Mouse (Mus musculus): ENCODE results near the gene Itga2b. TPM values are rescaled to one million over a fixed set of nuclear protein-coding genes. Genes with fewer than 3 reads are reported as not detected.
A peak's percentile ranks its signal among the peaks of the same experiment; 100 is the strongest.

Itga2b gene
- 2.9 and 3.8 TPM in 2 replicates for polyA plus RNA-seq (2015; fragmentation: Nextera tagmentation; extraction: Ambion mirVana)

- peaks cover 6% of the 10 kb centered on the region; the same call in 1 of the 2 replicates for H3K36me3 ChIP-seq (ENCODE audit: poor library complexity, severe bottlenecking)
- H3K4me2 ChIP-seq = no peak within 1 kb of the TSS
- peaks cover 27% of the 10 kb centered on the region for H3K4me1 ChIP-seq
- WGBS = 71% methylated on average over 11 of the region's 11 CpGs
- no peak for ATAC-seq
- peaks cover under 1% of the 10 kb centered on the region; the same call in 1 of the 2 replicates for H3K27me3 ChIP-seq
- H3K9me3 ChIP-seq (replicated peaks) = no peaks in the 10 kb centered on the region
- no peak within 1 kb of the TSS for H3K27ac ChIP-seq
- H3K9ac ChIP-seq = no peak within 1 kb of the TSS
- no peak within 1 kb of the TSS for H3K4me3 ChIP-seq
Observed at GRCm38 (mm10) chr11:102469648-102470357, at the start of gene Itga2b. Itga2b (minus strand) TSS chr11:102470122.

DNA sequence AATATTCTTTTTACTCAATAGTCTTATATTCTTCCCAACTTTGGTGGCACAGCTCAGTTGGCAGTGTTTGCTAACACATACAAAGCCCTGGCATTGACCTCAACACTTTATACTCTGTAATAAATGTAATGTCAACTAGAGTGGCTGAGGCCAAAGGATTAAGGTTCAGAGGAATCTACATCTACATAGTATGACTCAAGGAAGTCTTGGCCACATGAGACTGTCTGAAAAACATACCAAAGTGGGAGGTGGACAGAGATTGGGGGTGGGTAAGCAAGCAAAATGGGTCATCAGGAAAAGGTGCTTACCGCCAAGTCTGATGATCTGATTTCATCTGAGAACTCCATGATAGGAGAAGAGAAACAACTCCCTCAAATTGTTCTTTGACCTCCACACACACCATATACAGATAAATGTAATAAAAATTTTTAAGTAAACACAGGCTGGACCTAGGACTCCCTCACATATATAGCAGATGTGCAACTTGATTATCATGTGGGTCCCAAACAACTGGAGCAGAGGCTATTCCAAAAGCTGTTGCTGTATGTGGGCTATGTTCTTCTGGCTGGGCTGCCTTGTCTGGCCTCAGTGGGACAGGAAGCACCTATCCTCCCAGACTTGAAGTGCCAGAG lies 45.0 kb upstream of the Itga2b start:
- no peaks in the 10 kb centered on the region for H3K9me3 ChIP-seq (replicated peaks)
- H3K27me3 ChIP-seq = no peaks in the 10 kb centered on the region
- ATAC-seq = no peak
- no peak overlapping the region for H3K27ac ChIP-seq
- peaks cover 12% of the 10 kb centered on the region for H3K36me3 ChIP-seq (ENCODE audit: poor library complexity, severe bottlenecking)
- 94% methylated on average over 1 of the region's 1 CpGs for WGBS
- no peak overlapping the region for H3K4me2 ChIP-seq
- peaks cover 5% of the 10 kb centered on the region; the same call in 1 of the 2 replicates for H3K4me1 ChIP-seq
- no peak overlapping the region for H3K4me3 ChIP-seq
- H3K9ac ChIP-seq = no peak overlapping the region

DNA sequence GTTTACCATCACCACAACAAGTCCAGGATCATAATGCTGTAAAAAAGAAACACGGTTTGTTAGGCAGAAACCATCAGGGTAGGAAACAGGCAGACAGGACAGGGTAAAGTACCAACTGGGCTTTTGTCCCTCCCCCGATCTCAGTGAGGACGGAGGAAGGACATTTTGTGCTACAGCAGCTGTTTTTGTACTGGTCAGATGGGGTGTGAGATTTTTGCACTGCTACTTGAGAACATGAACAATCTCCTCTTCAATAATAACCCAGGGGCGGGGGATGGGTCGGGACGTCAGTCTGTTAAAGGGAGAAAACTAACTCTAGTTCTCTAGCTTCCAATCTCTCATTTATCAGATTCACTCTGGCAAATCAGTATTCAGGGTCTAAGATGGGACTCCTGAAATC lies 40.3 kb upstream of the Itga2b start:
- H3K27ac ChIP-seq = no peak overlapping the region
- WGBS = 65% methylated on average over 6 of the region's 6 CpGs
- H3K9ac ChIP-seq = no peak overlapping the region
- H3K4me2 ChIP-seq = no peak overlapping the region
- H3K4me1 ChIP-seq = peaks cover 5% of the 10 kb centered on the region; the same call in 1 of the 2 replicates
- no peak overlapping the region for H3K4me3 ChIP-seq
- peaks cover 14% of the 10 kb centered on the region for H3K36me3 ChIP-seq (ENCODE audit: poor library complexity, severe bottlenecking)
- no peaks in the 10 kb centered on the region for H3K27me3 ChIP-seq
- ATAC-seq = no peak
- no peaks in the 10 kb centered on the region for H3K9me3 ChIP-seq (replicated peaks)

DNA sequence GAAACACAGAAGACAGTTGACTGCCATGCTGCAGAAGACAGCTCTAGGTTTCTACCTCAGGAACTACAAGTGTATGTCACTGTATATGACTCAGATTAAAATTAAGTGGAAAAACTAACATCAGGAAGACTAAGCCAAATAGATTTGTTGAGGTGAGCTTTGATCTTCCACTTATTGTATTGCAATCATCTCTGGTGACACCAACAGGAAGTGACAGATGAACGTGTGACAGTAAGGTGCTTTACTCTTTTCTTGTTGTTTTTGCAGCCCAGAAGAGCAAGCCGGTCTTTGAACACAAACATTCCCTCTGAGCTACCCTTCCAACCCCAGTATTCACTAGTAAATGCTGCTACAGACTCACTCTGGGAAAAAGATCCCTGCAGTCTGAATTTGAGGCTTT lies 26.8 kb upstream of the Itga2b start:
- ATAC-seq = no peak
- Histone ChIP-seq H3K9ac (no peak overlapping the region), H3K4me1 (no peaks in the 10 kb centered on the region), H3K27me3 (no peaks in the 10 kb centered on the region), H3K27ac (no peak overlapping the region), H3K4me2 (no peak overlapping the region), H3K4me3 (no peak overlapping the region), H3K36me3 (ENCODE audit: poor library complexity, severe bottlenecking) (peaks cover 69% of the 10 kb centered on the region), H3K9me3 (replicated peaks) (no peaks in the 10 kb centered on the region)
- 87% methylated on average over 2 of the region's 2 CpGs for WGBS

DNA sequence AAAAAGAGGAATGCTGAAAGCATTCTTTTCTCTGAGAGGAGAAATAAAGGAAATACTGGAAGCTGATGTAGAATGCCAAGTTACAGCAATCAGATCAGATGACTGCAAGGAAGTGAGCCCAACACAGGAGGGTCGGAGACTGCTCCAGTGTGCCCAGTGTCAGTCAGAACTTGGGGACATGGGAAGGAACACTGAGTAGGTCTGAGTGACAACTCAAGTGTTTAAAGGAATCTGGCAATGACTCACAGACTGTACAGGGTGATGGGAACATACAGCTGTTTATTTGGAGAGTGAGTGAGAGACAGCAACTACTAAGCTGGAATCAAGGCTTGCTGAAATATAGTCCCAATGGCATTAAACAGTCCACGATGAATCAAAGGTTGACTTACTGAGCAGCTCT lies 26.3 kb upstream of the Itga2b start:
- ATAC-seq = no peak
- Histone ChIP-seq H3K27me3 (no peaks in the 10 kb centered on the region), H3K36me3 (ENCODE audit: poor library complexity, severe bottlenecking) (peaks cover 69% of the 10 kb centered on the region), H3K4me1 (no peaks in the 10 kb centered on the region), H3K27ac (no peak overlapping the region), H3K4me2 (no peak overlapping the region), H3K4me3 (no peak overlapping the region), H3K9me3 (replicated peaks) (no peaks in the 10 kb centered on the region), H3K9ac (no peak overlapping the region)
- 94% methylated on average over 2 of the region's 2 CpGs for WGBS

- Histone ChIP-seq H3K4me1 (no peaks in the 10 kb centered on the region), H3K4me2 (no peak overlapping the region)
- WGBS = 94% methylated on average over 5 of the region's 5 CpGs
Observed at GRCm38 (mm10) chr11:102495742-102496141, 25.8 kb upstream of the Itga2b start.

DNA sequence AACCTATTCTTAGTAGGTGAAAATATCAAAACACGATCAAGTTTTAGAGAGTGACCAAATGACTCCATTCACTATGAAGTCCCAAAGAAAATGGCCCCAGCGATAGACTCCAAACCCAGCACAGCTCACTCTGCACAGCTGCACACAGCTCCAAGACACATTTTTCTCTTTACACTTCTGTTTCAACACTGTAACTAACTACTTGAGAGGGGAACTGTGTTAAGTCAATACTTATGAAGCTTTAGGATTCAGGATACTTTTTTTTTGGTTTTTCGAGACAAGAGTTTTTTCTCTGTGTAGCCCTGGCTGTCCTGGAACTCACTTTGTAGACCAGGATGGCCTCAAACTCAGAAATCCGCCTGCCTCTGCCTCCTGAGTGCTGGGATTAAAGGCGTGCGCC lies 25.2 kb upstream of the Itga2b start:
- WGBS = 95% methylated on average over 6 of the region's 6 CpGs
- ATAC-seq = no peak
- peaks cover 64% of the 10 kb centered on the region for H3K36me3 ChIP-seq (ENCODE audit: poor library complexity, severe bottlenecking)

More at GRCm38 (mm10) chr11:102495742-102496141, 25.8 kb upstream of the Itga2b start:
- no peaks in the 10 kb centered on the region for H3K9me3 ChIP-seq (replicated peaks)
- H3K9ac ChIP-seq = no peak overlapping the region
- no peak overlapping the region for H3K4me3 ChIP-seq
- peaks cover 67% of the 10 kb centered on the region for H3K36me3 ChIP-seq (ENCODE audit: poor library complexity, severe bottlenecking)
- H3K27ac ChIP-seq = no peak overlapping the region
- ATAC-seq = no peak
- H3K27me3 ChIP-seq = no peaks in the 10 kb centered on the region

DNA sequence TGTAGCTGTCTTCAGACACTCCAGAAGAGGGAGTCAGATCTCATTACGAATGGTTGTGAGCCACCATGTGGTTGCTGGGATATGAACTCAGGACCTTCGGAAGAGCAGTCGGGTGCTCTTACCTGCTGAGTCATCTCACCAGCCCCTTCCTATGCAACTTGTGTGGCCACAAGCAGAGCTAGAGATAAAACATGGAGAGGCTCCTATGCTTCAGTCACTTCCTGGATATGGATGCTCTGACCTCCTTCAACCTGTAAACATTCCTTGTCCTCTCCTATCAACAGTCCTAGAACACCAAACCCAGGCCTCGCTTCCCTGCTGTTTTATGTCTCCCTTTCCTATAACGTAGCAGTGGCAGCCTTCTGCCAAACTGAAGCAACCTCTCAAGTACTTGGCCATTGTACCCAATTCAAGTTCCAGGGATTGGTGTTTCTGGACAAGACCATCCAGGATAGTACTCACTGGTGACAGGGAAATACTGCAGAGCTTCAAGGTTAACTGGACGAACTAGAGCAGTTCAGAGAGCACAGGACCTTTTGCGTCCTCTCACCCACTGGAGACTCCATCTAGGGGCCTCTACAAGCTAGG lies 24.2 kb upstream of the Itga2b start:
- Histone ChIP-seq H3K27me3 (no peaks in the 10 kb centered on the region), H3K4me1 (no peaks in the 10 kb centered on the region), H3K4me2 (no peak overlapping the region), H3K9me3 (replicated peaks) (no peaks in the 10 kb centered on the region), H3K4me3 (no peak overlapping the region), H3K9ac (no peak overlapping the region), H3K27ac (no peak overlapping the region), H3K36me3 (ENCODE audit: poor library complexity, severe bottlenecking) (peaks cover 55% of the 10 kb centered on the region)
- WGBS = 94% methylated on average over 7 of the region's 7 CpGs
- no peak for ATAC-seq

More for the DNA sequence above, 25.2 kb upstream of the Itga2b start:
- Histone ChIP-seq H3K27me3 (no peaks in the 10 kb centered on the region), H3K27ac (no peak overlapping the region), H3K4me2 (no peak overlapping the region), H3K4me3 (no peak overlapping the region), H3K9ac (no peak overlapping the region), H3K9me3 (replicated peaks) (no peaks in the 10 kb centered on the region), H3K4me1 (no peaks in the 10 kb centered on the region)

- 91% methylated on average over 2 of the region's 2 CpGs for WGBS
Observed at GRCm38 (mm10) chr11:102493241-102493640, 23.3 kb upstream of the Itga2b start.

DNA sequence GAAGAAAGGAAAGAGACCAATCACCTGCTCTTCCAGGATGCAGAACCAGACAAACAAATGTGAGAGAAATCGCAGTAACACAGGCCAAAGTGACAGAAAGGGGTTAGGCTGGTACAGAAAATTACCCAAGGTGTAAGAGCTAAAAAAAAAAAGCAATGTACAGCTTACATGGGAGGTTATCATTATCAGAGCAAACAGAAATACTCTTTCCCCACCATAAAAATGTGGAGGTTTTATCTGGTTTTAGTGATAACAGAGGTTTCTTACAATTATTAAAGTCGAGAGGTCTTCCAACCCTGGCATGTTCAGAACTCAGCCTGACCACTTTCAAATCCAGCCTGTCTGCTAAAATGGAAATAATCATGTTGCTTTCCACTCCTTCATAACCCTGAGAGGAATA lies 18.0 kb upstream of the Itga2b start:
- no peaks in the 10 kb centered on the region for H3K9me3 ChIP-seq (replicated peaks)
- ATAC-seq = no peak
- 0 out of 2 replicates have a peak overlapping the region, but pooled peaks have one; percentile 37 for H3K27ac ChIP-seq
- H3K9ac ChIP-seq = no peak overlapping the region
- no peaks in the 10 kb centered on the region for H3K4me1 ChIP-seq
- H3K4me2 ChIP-seq = no peak overlapping the region
- peaks cover 41% of the 10 kb centered on the region for H3K36me3 ChIP-seq (ENCODE audit: poor library complexity, severe bottlenecking)
- H3K27me3 ChIP-seq = no peaks in the 10 kb centered on the region
- no peak overlapping the region for H3K4me3 ChIP-seq
- 93% methylated on average over 2 of the region's 2 CpGs for WGBS

More at GRCm38 (mm10) chr11:102493241-102493640, 23.3 kb upstream of the Itga2b start:
- Histone ChIP-seq H3K36me3 (ENCODE audit: poor library complexity, severe bottlenecking) (peaks cover 47% of the 10 kb centered on the region), H3K4me3 (no peak overlapping the region), H3K4me2 (no peak overlapping the region), H3K27ac (no peak overlapping the region), H3K9ac (no peak overlapping the region), H3K9me3 (replicated peaks) (no peaks in the 10 kb centered on the region), H3K4me1 (no peaks in the 10 kb centered on the region), H3K27me3 (no peaks in the 10 kb centered on the region)
- no peak for ATAC-seq

DNA sequence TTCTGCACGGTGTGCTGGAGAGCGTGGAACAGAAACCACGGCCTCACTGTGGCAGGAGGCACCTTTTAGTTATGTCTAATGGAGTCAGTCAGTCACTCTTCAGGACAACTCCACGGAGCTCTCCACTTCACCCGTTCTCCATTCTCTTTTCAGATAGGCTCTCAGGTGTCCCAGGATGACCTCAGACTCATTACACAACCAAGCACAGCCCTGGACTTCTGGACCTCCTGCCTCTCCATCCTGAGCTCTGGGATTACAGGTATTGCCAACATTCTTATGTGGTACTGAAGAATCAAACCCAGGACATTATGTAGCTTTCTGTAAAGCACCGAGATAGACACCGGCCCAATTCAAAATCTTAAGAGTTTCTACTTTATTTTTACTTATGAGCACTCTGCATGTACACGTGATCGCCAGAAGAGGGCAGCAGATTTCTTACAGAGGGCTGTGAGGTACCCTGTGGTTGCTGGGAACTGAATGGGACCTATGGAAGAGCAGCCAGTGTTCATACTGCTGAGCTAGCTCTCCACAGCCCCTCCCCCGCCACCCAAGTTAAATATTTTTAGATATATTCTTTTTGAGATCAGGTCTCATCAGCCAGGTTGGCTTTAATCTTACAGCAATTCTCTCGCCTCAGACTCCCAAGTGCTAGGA lies 16.9 kb upstream of the Itga2b start:
- Histone ChIP-seq H3K4me2 (no peak overlapping the region), H3K4me1 (no peaks in the 10 kb centered on the region), H3K4me3 (no peak overlapping the region), H3K27me3 (no peaks in the 10 kb centered on the region), H3K27ac (no peak overlapping the region), H3K9me3 (replicated peaks) (no peaks in the 10 kb centered on the region), H3K36me3 (ENCODE audit: poor library complexity, severe bottlenecking) (peaks cover 43% of the 10 kb centered on the region), H3K9ac (no peak overlapping the region)
- 0 out of 2 replicates have a peak, but pooled peaks have one; percentile 58 for ATAC-seq
- 73% methylated on average over 11 of the region's 11 CpGs for WGBS

- Histone ChIP-seq H3K27me3 (no peaks in the 10 kb centered on the region), H3K4me3 (no peak overlapping the region), H3K36me3 (ENCODE audit: poor library complexity, severe bottlenecking) (peaks cover 78% of the 10 kb centered on the region), H3K9ac (no peak overlapping the region), H3K27ac (no peak overlapping the region), H3K9me3 (replicated peaks) (no peaks in the 10 kb centered on the region), H3K4me1 (no peaks in the 10 kb centered on the region), H3K4me2 (no peak overlapping the region)
- no peak for ATAC-seq
- 93% methylated on average over 10 of the region's 10 CpGs for WGBS
Observed at GRCm38 (mm10) chr11:102481779-102482178, 11.9 kb upstream of the Itga2b start.

Measured in forebrain, embryonic 13.5 days (tissue).